Mouse (Mus musculus) retina, embryonic 14.5 days (tissue): ENCODE measurements around the gene Vsir.

Experiments
- DNase-seq: peaks from one replicate; pipeline ENCODE4 v3.0.0-alpha.2; 2015; ENCODE audit warnings: low spot score

The Vsir gene

GRCm38 (mm10) chr10:60346701-60347405 lies at the start of gene Vsir:
Gene Vsir (plus strand): TSS chr10:60346851.
- DNase-seq, result peak; percentile 83

- DNase-seq, result no peak
Measured at GRCm38 (mm10) chr10:60299636-60300035, 47.0 kb upstream of the Vsir start.

- no peak for DNase-seq
Measured at GRCm38 (mm10) chr10:60303419-60303818, 43.2 kb upstream of the Vsir start.

- DNase-seq, result peak; percentile 97
Measured at GRCm38 (mm10) chr10:60304854-60305628, 41.6 kb upstream of the Vsir start.

- no peak for DNase-seq
Measured at GRCm38 (mm10) chr10:60310629-60311028, 36.0 kb upstream of the Vsir start.

GRCm38 (mm10) chr10:60313606-60314005 lies 33.0 kb upstream of the Vsir start:
- no peak for DNase-seq

GRCm38 (mm10) chr10:60316166-60316565 lies 30.5 kb upstream of the Vsir start:
- DNase-seq, result no peak

GRCm38 (mm10) chr10:60328963-60329650 lies 17.5 kb upstream of the Vsir start:
- no peak for DNase-seq

- DNase-seq, result no peak
Measured at GRCm38 (mm10) chr10:60334583-60334982, 12.1 kb upstream of the Vsir start.

GRCm38 (mm10) chr10:60335021-60335420 lies 11.6 kb upstream of the Vsir start:
- DNase-seq, result no peak

- DNase-seq, result no peak
Measured at GRCm38 (mm10) chr10:60341528-60341927, 5.1 kb upstream of the Vsir start.

- no peak for DNase-seq
Measured at GRCm38 (mm10) chr10:60344111-60344510, 2.5 kb upstream of the Vsir start.

- no peak for DNase-seq
Measured at GRCm38 (mm10) chr10:60346056-60346455, 595 bp upstream of the Vsir start.

- no peak for DNase-seq
Measured at GRCm38 (mm10) chr10:60347768-60348610, 1.3 kb downstream of the Vsir start.

- no peak for DNase-seq
Measured at GRCm38 (mm10) chr10:60349056-60349455, 2.4 kb downstream of the Vsir start.

- DNase-seq, result no peak
Measured at GRCm38 (mm10) chr10:60349644-60350043, 3.0 kb downstream of the Vsir start.

GRCm38 (mm10) chr10:60350077-60350804 lies 3.6 kb downstream of the Vsir start:
- peak; percentile 21 for DNase-seq

GRCm38 (mm10) chr10:60350805-60351167 lies 4.1 kb downstream of the Vsir start:
- DNase-seq, result peak; percentile 90

GRCm38 (mm10) chr10:60351248-60351647 lies 4.6 kb downstream of the Vsir start:
- no peak for DNase-seq

GRCm38 (mm10) chr10:60351761-60352455 lies 5.3 kb downstream of the Vsir start:
- DNase-seq, result peak; percentile 43
